9 mouse cellular contexts compared by ENCODE assay signal in the genomic region with DNA sequence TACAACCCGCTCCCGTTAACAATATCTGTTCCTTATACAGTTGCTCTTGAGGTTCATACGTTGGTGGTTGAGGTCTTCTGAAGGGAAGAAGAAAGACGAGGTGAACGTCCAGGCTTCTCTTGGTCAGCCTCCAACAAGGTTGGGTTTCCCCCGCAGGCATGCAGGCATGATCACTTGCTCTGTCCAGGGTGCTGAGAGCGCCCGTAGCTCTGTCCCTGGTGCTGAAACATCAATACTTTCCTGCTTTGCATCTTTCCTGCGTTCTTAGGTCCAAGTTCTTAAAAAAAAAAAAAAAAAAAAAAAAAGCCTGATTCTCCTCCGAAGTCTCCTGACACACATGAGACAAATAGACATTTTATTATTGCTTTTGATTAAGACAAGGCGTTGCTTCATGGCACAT. TPM values are rescaled to one million over a fixed set of nuclear protein-coding genes. Genes with fewer than 3 reads are reported as not detected.
DNase-seq lines count a peak whose midpoint lies in the region; ATAC-seq lines count a peak whose summit lies in the region.
"Had no signal": no experiment of that assay in that cellular context is flagged by ENCODE, and none has a peak within 500 bp of the region (broad histone marks: within the 10 kb centered on the region; RNA-seq: fewer than 3 reads in every experiment).

No protein-coding gene starts in this region.

- H3K4me1 ChIP-seq in forebrain, embryonic 14.5 days (ENCODE audit: control insufficient read depth, insufficient read depth, low read length): peaks cover 14% of the 10 kb centered on the region
- H3K4me1 ChIP-seq in intestine, embryonic 16.5 days (ENCODE audit: control insufficient read depth, insufficient read depth, low read length): peaks cover 12% of the 10 kb centered on the region

- no peaks in the 10 kb centered on the region for H3K36me3 ChIP-seq in forebrain, embryonic 14.5 days (ENCODE audit: control insufficient read depth, insufficient read depth, low read length)
- no peaks in the 10 kb centered on the region for H3K36me3 ChIP-seq in intestine, embryonic 16.5 days (ENCODE audit: control insufficient read depth, insufficient read depth, low read length)

- H3K9me3 ChIP-seq in forebrain, embryonic 14.5 days (replicated peaks; ENCODE audit: control insufficient read depth, low read length): no peaks in the 10 kb centered on the region
- H3K9me3 ChIP-seq in intestine, embryonic 16.5 days (ENCODE audit: control insufficient read depth, low read length): no peaks in the 10 kb centered on the region

- no peak overlapping the region for H3K4me2 ChIP-seq in forebrain, embryonic 14.5 days (ENCODE audit: low read length)
- no peak overlapping the region for H3K4me2 ChIP-seq in intestine, embryonic 16.5 days (ENCODE audit: low read depth, low read length)

- no peak overlapping the region for H3K9ac ChIP-seq in forebrain, embryonic 14.5 days (ENCODE audit: low read length)
- H3K9ac ChIP-seq in intestine, embryonic 16.5 days (ENCODE audit: low read depth, low read length): no peak overlapping the region

- DNase-seq in layer of hippocampus, adult 11-12 months (ENCODE audit: low spot score): peak; percentile 33
- DNase-seq in layer of hippocampus, adult 9-10 months (ENCODE audit: low spot score): no peak
- peak; percentile 58 for DNase-seq in adipocyte (ENCODE audit: low spot score)
- DNase-seq in forebrain, embryonic 14.5 days (ENCODE audit: low spot score): peak; percentile 48
- DNase-seq in induced T-regulatory cell, adult 2 months (ENCODE audit: low read depth): peak; percentile 85
- DNase-seq in mesoderm, embryonic 11.5 days (ENCODE audit: low read depth, low spot score): peak; percentile 84
- peak; percentile 61 to 75 for DNase-seq in spleen, postnatal 10 days (ENCODE audit: low spot score in 2 of 2)

- ATAC-seq in forebrain, embryonic 14.5 days: no peak
- ATAC-seq in intestine, embryonic 16.5 days: no peak

- WGBS in forebrain, embryonic 14.5 days: 3% methylated on average over 11 of the region's 11 CpGs
- 3% methylated on average over 11 of the region's 11 CpGs for WGBS in intestine, embryonic 16.5 days

- H3K27me3 ChIP-seq in forebrain, embryonic 14.5 days (replicated peaks; ENCODE audit: control insufficient read depth, insufficient read depth, low read length): peaks cover 17% of the 10 kb centered on the region
- peaks cover 35% of the 10 kb centered on the region for H3K27me3 ChIP-seq in intestine, embryonic 16.5 days (replicated peaks; ENCODE audit: control insufficient read depth, insufficient read depth, low read length)

- no peak overlapping the region for H3K4me3 ChIP-seq in forebrain, embryonic 14.5 days (ENCODE audit: low read depth, low read length)
- no peak overlapping the region for H3K4me3 ChIP-seq in intestine, embryonic 16.5 days (ENCODE audit: low read length)

- no peak overlapping the region for H3K27ac ChIP-seq in forebrain, embryonic 14.5 days (ENCODE audit: low read depth, low read length)
- no peak overlapping the region for H3K27ac ChIP-seq in intestine, embryonic 16.5 days (ENCODE audit: low read length)

RNA-seq across cellular contexts. Expression of gene Lin28a, which starts 2.0 kb away (rescaled TPM):
- polyA plus RNA-seq in forebrain, embryonic 14.5 days (2014; fragmentation: Nextera tagmentation; extraction: Ambion mirVana): not detected in 2 replicates
- 0.10 TPM in 2 replicates for polyA plus RNA-seq in intestine, embryonic 16.5 days (2015; fragmentation: Nextera tagmentation; extraction: Ambion mirVana)
- polyA plus RNA-seq: cortical plate, adult 2 months had no signal

RNA-seq across cellular contexts. Expression of gene Dhdds, which starts 19.9 kb away (rescaled TPM):
- 52.7 and 57.0 TPM in 2 replicates for polyA plus RNA-seq in forebrain, embryonic 14.5 days (2014; fragmentation: Nextera tagmentation; extraction: Ambion mirVana)
- polyA plus RNA-seq in intestine, embryonic 16.5 days (2015; fragmentation: Nextera tagmentation; extraction: Ambion mirVana): 41.3 and 45.4 TPM in 2 replicates

RNA-seq across cellular contexts. Expression of gene Zfp683, which starts 33.0 kb away (rescaled TPM):
- not detected in 2 replicates for polyA plus RNA-seq in forebrain, embryonic 14.5 days (2014; fragmentation: Nextera tagmentation; extraction: Ambion mirVana)
- polyA plus RNA-seq in intestine, embryonic 16.5 days (2015; fragmentation: Nextera tagmentation; extraction: Ambion mirVana): not detected in 2 replicates
- polyA plus RNA-seq: cortical plate, adult 2 months had no signal

RNA-seq across cellular contexts. Expression of gene Crybg2, which starts 40.0 kb away (rescaled TPM):
- polyA plus RNA-seq in forebrain, embryonic 14.5 days (2014; fragmentation: Nextera tagmentation; extraction: Ambion mirVana): 0.72 and 1.9 TPM in 2 replicates
- 22.3 and 22.9 TPM in 2 replicates for polyA plus RNA-seq in intestine, embryonic 16.5 days (2015; fragmentation: Nextera tagmentation; extraction: Ambion mirVana)

RNA-seq across cellular contexts. Expression of gene Hmgn2, which starts 52.2 kb away (rescaled TPM):
- polyA plus RNA-seq in forebrain, embryonic 14.5 days (2014; fragmentation: Nextera tagmentation; extraction: Ambion mirVana): 2,465 and 2,793 TPM in 2 replicates
- 1,469 and 1,670 TPM in 2 replicates for polyA plus RNA-seq in intestine, embryonic 16.5 days (2015; fragmentation: Nextera tagmentation; extraction: Ambion mirVana)
